Mouse (Mus musculus): ENCODE results near the gene Ttc39a.

GRCm38 (mm10) chr4:109467687-109468086, 61.3 kb downstream of the Ttc39a start:
- no peak for TF ChIP-seq CTCF (IDR thresholded peaks at IDR 0.05; ENCODE audit: extremely low read depth, insufficient read depth, low read length)
- no peak for TF ChIP-seq POLR2A (IDR thresholded peaks at IDR 0.05; ENCODE audit: extremely low read depth, insufficient read depth, low read length)

All from cortical plate, adult 2 months (tissue).